Mouse (Mus musculus): ENCODE results near the gene Ube2o. TPM values are rescaled to one million over a fixed set of nuclear protein-coding genes. Genes with fewer than 3 reads are reported as not detected.

Ube2o gene
- total and polyA plus RNA-seq, 2 experiments from 2014 or later: 5.2 to 34.8 TPM

DNA sequence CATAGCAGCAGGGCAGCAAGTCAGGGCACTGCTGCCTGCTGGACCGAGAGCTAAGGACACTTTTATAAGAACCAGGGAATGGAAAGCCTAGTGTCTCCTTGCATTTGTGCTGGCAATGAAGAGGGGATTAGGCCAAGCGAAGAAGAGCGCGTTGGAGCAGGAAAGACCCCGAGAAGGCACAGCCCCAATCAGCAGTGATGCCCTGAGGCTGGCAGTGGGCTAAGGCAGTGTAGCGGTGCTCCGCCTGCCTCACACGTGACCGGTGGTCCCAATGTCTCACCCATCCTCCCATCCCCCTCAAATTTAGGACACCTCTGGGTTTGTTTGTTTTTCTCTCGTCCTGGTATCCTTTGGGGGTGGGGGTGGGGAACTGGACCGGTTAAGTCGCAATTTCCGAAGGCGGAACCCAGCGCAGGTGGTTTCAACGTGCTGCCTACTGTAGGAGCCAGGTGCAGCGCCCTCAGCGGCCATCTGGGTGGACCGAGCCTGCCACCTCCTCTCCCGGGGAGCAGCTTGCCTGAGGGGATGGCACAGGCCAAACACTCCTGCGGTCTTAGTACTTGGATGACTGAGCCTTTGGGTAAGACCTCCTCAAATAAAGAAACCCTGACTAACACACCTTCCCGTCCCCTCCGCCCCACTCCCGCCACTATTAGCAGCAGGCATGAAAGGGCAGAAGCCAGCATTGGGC, 65.8 kb downstream of the Ube2o start:
- no peak for DNase-seq (ENCODE audit: low spot score)
- H3K9me3 ChIP-seq (replicated peaks; ENCODE audit: control insufficient read depth, low read length): no peaks in the 10 kb centered on the region
- no peaks in the 10 kb centered on the region for H3K27me3 ChIP-seq (ENCODE audit: control insufficient read depth, insufficient read depth, low read length)
- no peak overlapping the region for H3K27ac ChIP-seq (ENCODE audit: low read depth)
- no peaks in the 10 kb centered on the region for H3K4me1 ChIP-seq (ENCODE audit: control insufficient read depth, insufficient read depth)
- 33% methylated on average over 24 of the region's 24 CpGs for WGBS
- no peak overlapping the region for H3K4me2 ChIP-seq (ENCODE audit: low read depth, low read length)
- no peaks in the 10 kb centered on the region for H3K36me3 ChIP-seq (replicated peaks; ENCODE audit: control insufficient read depth, insufficient read depth, low read length)
- no peak overlapping the region for H3K4me3 ChIP-seq (ENCODE audit: low read depth, low read length)
- no peak for ATAC-seq (ENCODE audit: insufficient read depth, low read depth)
- no peak overlapping the region for H3K9ac ChIP-seq (replicated peaks; ENCODE audit: low read depth, low read length)
- TF ChIP-seq EP300 (IDR thresholded peaks at IDR 0.05; ENCODE audit: low read depth) (no peak), CTCF (IDR thresholded peaks at IDR 0.05; ENCODE audit: low read depth) (no peak)

DNA sequence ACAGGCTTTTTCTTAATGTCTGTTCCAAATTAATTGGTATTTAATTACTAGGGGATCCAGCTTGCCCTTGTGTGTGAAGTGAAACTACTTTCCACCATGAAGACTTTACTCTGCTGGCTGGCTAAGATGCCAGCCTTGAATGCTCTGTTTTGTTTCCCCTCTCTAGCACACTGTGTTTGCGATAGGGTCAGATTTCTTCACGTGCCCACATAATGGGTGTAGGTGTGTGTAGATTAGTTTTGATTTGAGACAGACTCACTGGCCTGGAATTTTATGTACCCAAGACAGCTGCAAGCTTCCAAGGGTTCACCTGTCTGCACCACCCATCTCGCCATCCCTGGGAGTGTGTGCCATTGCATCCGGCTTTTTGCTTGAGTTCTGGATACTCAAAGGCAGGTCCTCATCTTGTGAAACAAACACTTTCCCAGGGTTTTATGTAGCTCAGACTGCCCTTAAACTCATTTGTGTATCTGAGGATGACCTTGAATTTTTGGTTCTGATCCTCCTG, 67.7 kb downstream of the Ube2o start:
- Histone ChIP-seq H3K36me3 (replicated peaks; ENCODE audit: control insufficient read depth, insufficient read depth, low read length) (no peaks in the 10 kb centered on the region), H3K9ac (replicated peaks; ENCODE audit: low read depth, low read length) (no peak overlapping the region), H3K27ac (ENCODE audit: low read depth) (no peak overlapping the region), H3K9me3 (replicated peaks; ENCODE audit: control insufficient read depth, low read length) (no peaks in the 10 kb centered on the region), H3K4me2 (ENCODE audit: low read depth, low read length) (no peak overlapping the region), H3K4me1 (ENCODE audit: control insufficient read depth, insufficient read depth) (no peaks in the 10 kb centered on the region), H3K4me3 (ENCODE audit: low read depth, low read length) (no peak overlapping the region), H3K27me3 (ENCODE audit: control insufficient read depth, insufficient read depth, low read length) (no peaks in the 10 kb centered on the region)
- ATAC-seq (ENCODE audit: insufficient read depth, low read depth) (no peak), DNase-seq (ENCODE audit: low spot score) (no peak)
- TF ChIP-seq EP300 (IDR thresholded peaks at IDR 0.05; ENCODE audit: low read depth) (no peak), CTCF (IDR thresholded peaks at IDR 0.05; ENCODE audit: low read depth) (no peak)
- WGBS: 74% methylated on average over 4 of the region's 4 CpGs

DNA sequence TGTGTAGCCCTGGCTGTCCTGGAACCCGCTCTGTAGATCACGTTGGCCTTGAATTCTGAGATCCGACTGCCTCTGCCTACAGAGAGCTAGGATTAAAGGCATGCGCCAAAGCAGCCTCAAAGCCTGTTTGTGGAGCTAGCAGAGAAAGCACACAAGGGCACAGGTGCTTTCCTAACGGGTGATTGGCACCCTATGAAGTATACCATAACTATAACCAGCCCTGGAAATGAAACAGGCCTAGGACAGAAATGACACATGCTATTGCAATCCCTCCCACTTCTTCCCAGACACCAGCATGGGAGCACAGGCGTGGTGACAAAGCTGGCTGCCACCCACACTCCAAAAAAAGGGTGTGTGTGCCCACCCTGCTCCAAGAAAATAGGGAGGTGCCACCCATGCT, 68.3 kb downstream of the Ube2o start:
- TF ChIP-seq EP300 (IDR thresholded peaks at IDR 0.05; ENCODE audit: low read depth) (no peak), CTCF (IDR thresholded peaks at IDR 0.05; ENCODE audit: low read depth) (no peak)
- Histone ChIP-seq H3K9ac (replicated peaks; ENCODE audit: low read depth, low read length) (no peak overlapping the region), H3K9me3 (replicated peaks; ENCODE audit: control insufficient read depth, low read length) (no peaks in the 10 kb centered on the region), H3K4me2 (ENCODE audit: low read depth, low read length) (no peak overlapping the region), H3K27ac (ENCODE audit: low read depth) (no peak overlapping the region), H3K4me3 (ENCODE audit: low read depth, low read length) (no peak overlapping the region), H3K36me3 (replicated peaks; ENCODE audit: control insufficient read depth, insufficient read depth, low read length) (no peaks in the 10 kb centered on the region), H3K4me1 (ENCODE audit: control insufficient read depth, insufficient read depth) (no peaks in the 10 kb centered on the region), H3K27me3 (ENCODE audit: control insufficient read depth, insufficient read depth, low read length) (no peaks in the 10 kb centered on the region)
- ATAC-seq (ENCODE audit: insufficient read depth, low read depth): no peak
- WGBS: 81% methylated on average over 6 of the region's 6 CpGs
- no peak for DNase-seq (ENCODE audit: low spot score)

DNA sequence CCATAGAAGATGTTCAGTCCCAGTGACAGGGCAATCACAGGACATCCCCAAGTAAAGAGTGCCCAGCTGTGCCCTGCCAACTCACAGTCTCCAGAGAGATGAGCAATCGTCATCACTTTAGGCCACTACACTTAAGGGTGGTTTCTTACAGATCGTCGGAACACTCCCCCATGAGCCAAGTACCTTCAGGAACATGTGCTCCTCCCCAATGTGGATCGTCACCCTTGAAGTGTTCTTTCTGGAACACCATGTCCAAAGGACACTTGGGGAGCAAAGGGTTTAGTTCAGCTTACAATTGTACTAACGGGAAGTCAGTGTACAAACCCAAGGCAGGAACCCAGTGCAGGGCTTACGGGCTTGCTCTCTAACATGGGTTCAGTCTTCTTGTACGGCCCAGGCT, 69.1 kb downstream of the Ube2o start:
- Histone ChIP-seq H3K36me3 (replicated peaks; ENCODE audit: control insufficient read depth, insufficient read depth, low read length) (no peaks in the 10 kb centered on the region), H3K9me3 (replicated peaks; ENCODE audit: control insufficient read depth, low read length) (no peaks in the 10 kb centered on the region), H3K4me3 (ENCODE audit: low read depth, low read length) (no peak overlapping the region), H3K27me3 (ENCODE audit: control insufficient read depth, insufficient read depth, low read length) (no peaks in the 10 kb centered on the region), H3K27ac (ENCODE audit: low read depth) (no peak overlapping the region), H3K4me2 (ENCODE audit: low read depth, low read length) (no peak overlapping the region), H3K9ac (replicated peaks; ENCODE audit: low read depth, low read length) (no peak overlapping the region), H3K4me1 (ENCODE audit: control insufficient read depth, insufficient read depth) (no peaks in the 10 kb centered on the region)
- DNase-seq (ENCODE audit: low spot score) (no peak), ATAC-seq (ENCODE audit: insufficient read depth, low read depth) (no peak)
- 85% methylated on average over 7 of the region's 7 CpGs for WGBS
- no peak for TF ChIP-seq EP300 (IDR thresholded peaks at IDR 0.05; ENCODE audit: low read depth)
- no peak for TF ChIP-seq CTCF (IDR thresholded peaks at IDR 0.05; ENCODE audit: low read depth)

GRCm38 (mm10) chr11:116511301-116511868, 69.9 kb downstream of the Ube2o start:
- no peak for TF ChIP-seq CTCF (IDR thresholded peaks at IDR 0.05; ENCODE audit: low read depth)
- TF ChIP-seq EP300 (IDR thresholded peaks at IDR 0.05; ENCODE audit: low read depth): no peak
- DNase-seq (ENCODE audit: low spot score) (no peak), ATAC-seq (ENCODE audit: insufficient read depth, low read depth) (no peak)
- Histone ChIP-seq H3K36me3 (replicated peaks; ENCODE audit: control insufficient read depth, insufficient read depth, low read length) (no peaks in the 10 kb centered on the region), H3K4me2 (ENCODE audit: low read depth, low read length) (no peak overlapping the region), H3K27ac (ENCODE audit: low read depth) (no peak overlapping the region), H3K4me3 (ENCODE audit: low read depth, low read length) (no peak overlapping the region), H3K9ac (replicated peaks; ENCODE audit: low read depth, low read length) (no peak overlapping the region), H3K27me3 (ENCODE audit: control insufficient read depth, insufficient read depth, low read length) (no peaks in the 10 kb centered on the region), H3K9me3 (replicated peaks; ENCODE audit: control insufficient read depth, low read length) (no peaks in the 10 kb centered on the region), H3K4me1 (ENCODE audit: control insufficient read depth, insufficient read depth) (no peaks in the 10 kb centered on the region)
- 46% methylated on average over 7 of the region's 7 CpGs for WGBS

All from heart, postnatal 0 days (tissue).